Mouse (Mus musculus) lung, postnatal 14 days (tissue): ENCODE measurements at regions not wholly inside any gene's neighbourhood (a gene's known extent, or its start where the extent isn't known, plus 50 kb on each side); places are given as distances from the start of the nearest gene placed in this dataset.

Experiments used
- DNase-seq: peaks from one replicate; pipeline ENCODE4 v3.0.0; 2021

DNA sequence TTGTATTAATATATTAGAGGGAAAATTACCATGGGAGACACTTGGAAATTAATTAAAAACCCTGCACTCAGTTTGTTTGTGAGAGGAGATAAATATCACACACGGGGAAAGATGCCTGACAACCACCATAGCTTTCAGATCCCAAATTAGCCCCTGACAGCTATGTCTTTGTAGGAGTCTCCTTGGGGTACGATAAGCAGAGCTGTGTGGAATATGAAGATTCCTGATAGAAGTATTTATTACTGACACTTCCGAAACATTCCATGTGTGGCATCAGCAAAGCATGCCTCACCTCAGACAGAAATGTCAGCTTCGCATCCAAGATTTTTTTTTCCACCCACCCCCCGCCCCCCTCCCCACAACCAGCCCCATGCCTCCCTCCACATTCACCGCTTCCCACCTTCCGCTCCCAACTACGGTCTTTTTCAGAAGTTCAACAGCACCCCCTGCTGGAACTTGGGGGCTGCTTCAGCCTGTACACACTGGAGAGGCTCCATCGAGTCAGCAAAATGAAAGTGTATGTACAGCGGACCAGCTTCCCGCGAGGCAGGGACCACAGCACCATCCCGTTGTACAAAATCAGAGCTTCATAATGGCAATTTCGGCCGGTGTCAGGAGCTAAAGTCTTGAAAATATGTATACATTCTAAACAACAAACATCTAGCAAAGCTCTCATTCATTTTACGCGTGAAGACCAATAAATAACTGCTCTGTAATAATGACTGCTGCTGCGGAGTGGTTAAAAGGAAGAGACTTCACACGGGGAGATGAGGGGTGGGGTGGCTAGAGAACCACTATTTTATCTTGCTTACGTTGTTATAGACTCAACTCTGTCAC lies 66.7 kb downstream of the Rwdd3 start:
- peak; percentile 65 for DNase-seq

GRCm38 (mm10) chr3:121102871-121103270 lies 68.6 kb downstream of the Rwdd3 start:
- DNase-seq: no peak

- DNase-seq: no peak
Observed at GRCm38 (mm10) chr3:121102120-121102519, 69.4 kb downstream of the Rwdd3 start.

DNA sequence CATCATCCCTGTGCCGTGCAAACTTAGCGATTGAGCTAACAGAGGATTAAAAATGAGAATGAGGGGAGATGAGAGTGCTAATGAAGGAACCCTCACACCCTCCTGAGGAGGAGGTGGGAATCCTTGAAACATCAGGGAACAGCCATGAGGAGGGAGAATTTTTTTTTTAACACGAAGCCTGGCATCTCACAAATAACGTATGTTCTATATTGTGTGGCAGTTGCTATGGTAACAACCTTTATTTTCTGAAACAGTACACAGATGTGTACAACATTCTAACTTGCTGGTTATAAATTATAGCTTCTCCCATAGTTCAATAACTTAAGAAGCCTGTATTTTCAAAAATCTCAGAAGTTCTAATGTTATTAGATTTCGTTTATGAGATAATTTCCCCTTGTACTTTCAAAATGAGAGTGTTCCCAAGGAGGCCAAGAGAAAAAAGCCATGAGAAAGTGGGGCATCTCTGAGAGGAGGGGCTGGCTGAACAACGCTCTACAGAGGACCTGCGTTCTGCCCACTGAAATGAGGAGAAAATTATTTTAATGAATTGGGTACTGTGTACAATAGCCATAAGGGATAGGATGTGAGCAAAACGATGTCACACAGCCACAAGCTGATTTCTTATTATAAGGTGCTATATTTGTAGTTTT lies 71.2 kb downstream of the Rwdd3 start:
- no peak for DNase-seq

DNA sequence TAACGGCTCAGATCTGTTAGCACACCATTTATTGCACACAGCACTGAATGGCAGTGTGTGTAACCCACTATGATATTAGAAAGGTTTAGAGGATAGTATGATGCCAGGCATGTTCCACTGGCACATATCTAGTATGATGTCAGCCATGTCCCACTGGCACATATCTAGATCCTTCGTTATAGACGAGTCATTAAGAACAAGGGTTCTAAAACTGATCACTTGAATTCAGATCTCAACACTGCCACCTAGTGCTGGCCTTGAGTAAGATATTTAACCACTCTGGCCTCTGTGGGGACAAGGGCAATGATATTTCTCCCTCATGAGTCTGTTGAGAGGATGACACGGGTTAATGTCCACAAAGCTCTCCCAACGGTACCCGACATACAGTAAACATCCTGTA lies 78.0 kb downstream of the Rwdd3 start:
- DNase-seq: peak; percentile 62

DNA sequence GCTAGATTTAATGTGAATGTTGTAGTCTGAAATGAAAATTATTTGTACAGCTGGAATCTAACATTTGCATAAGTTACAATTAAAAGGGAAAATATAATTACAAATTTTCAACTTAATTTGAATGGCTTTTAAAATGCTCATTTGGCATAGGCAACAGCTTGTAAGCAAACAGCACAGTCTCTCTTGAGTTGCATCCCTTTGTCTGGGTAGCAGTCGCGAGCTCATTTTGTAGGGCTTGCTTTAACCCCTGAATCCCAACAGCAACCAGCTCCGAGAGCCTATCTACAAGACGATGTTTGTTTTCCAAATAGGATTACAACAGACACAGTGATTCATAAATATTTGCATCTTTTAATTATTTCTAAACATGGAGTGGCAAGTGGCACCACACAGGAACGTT lies 82.8 kb downstream of the Rwdd3 start:
- no peak for DNase-seq

GRCm38 (mm10) chr3:121068676-121069075 lies 102.8 kb downstream of the Rwdd3 start:
- no peak for DNase-seq

DNA sequence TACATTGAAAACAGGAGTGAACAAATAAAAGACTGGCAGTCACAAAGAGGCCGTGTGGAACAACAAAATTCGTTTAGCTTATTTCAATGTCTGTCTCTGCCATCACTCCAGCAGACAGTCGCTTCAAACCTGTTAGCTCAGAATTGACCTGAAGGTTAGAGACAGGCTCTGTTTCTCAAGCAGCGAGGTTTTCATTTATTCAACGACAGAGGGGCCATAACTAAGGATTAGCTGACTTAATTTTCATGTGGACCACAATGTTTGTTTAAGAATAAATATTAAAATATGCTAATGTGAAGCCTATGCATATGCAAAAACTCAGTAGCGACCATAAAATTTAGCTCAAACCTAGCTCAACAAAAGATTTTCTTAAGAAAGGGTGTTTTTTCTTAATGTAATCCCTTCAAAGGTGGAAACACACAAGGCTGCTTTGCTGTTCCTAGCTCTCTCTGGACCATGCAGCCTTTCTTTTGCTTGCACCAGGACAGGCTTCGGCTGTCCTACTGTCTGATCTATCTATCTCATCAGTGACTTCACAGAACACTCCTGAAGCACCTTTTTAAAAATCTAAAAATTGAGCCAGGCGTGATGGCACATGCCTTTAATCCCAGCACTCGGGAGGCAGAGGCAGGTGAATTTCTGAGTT lies 135.5 kb downstream of the Rwdd3 start:
- no peak for DNase-seq

- DNase-seq: no peak
Observed at GRCm38 (mm10) chr3:121025546-121026157, 145.8 kb downstream of the Rwdd3 start.

GRCm38 (mm10) chr3:121024810-121025209 lies 146.7 kb downstream of the Rwdd3 start:
- DNase-seq: no peak

- no peak for DNase-seq
Observed at GRCm38 (mm10) chr3:121021126-121021848, 150.2 kb downstream of the Rwdd3 start.

GRCm38 (mm10) chr3:121009223-121009622 lies 162.3 kb downstream of the Rwdd3 start:
- no peak for DNase-seq

GRCm38 (mm10) chr3:120983556-120984270 lies 187.8 kb downstream of the Rwdd3 start:
- no peak for DNase-seq

DNA sequence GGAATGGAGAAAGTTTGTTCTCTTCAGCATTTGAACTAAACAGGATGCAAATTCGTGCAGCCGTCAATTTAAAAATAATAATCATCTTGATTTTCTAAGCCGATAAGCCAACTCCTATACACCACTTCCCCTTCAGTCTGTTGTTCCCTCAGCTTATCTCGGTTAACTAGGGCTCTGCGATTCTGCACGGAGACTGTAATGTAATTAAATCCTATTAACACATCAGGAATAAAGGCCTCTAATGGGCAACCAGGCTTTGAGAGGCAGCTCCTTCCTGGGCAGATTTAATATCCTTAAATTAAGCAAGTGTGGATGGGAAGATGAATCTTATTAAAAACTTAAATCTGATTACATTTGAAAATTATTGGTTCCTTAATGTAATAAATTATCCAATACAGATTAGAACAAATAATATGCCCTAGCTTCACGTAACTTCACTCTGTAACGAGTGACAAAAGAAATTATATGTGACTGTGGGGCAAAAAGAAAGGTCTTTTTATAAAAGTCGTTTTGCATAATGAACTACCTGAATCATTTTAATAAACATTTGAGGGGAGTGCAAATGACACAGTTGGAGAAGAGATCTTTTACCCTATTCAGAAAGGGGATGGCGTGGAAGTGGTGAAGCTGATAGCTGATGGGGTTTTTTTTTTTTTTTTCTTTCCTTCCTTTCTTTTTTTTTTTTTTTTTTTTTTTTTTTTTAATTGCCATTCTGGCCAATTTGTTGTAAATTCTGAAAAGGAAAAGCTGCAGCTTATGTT lies 188.5 kb downstream of the Rwdd3 start:
- no peak for DNase-seq

DNA sequence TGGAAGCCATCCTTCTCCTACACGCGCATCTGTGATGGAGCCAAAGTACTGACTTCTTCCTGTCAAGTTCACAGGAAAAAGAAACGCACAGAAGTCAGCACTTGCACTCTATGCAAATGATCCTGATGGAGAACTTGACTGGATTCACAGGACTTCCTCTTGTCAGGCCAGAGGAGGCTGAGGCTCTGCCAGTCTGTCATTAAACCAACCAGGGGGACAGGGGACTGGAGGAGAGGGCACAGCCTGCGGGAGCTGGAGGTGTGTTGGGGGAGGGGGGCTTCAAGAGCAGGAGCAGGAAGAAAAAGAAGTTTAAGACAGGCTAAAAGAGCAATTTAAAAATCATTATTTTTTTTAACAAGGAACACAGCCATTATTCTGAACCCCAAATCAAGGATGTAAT lies 189.3 kb downstream of the Rwdd3 start:
- no peak for DNase-seq

- no peak for DNase-seq
Observed at GRCm38 (mm10) chr3:120970746-120971466, 200.6 kb downstream of the Rwdd3 start.

DNA sequence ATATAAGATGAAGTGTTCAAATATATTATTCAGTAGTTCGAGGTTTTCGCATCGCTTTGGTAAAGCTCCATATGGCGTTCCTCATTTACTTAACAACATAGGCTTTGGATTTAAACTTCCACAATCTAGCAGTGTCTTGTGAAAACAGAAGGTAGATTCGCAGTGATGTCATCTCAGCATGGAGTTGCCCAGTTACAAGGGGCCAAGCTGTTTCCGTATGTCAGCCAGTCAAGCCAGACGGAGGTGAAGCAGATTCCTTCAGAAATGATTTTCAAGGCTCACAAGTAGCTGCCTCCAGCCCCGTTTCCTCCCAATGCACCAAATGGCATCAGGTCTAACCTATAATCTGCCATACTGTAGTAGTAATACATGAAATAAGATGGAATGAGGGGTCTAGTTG lies 224.6 kb downstream of the Rwdd3 start:
- DNase-seq: no peak

DNA sequence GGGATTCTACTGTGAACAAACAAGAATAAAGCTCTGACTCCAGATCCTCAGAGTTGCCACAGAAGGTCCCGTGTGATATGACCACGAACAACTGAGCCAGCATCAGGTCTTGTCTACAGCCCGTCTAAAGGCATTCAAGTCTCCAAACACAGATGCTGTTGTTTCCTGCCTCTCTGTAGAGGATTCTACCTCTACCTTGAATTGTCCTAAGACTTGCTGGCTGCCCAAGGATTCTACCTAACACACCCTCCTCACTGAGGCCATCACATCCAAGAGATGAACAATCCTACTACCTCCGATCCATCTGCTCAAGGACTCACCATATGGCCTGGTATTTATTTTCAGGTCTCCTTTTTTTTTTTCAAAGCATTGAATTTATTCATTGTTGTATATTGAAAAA lies 237.1 kb downstream of the Rwdd3 start:
- no peak for DNase-seq

- DNase-seq: no peak
Observed at GRCm38 (mm10) chr3:120920351-120920750, 251.1 kb downstream of the Rwdd3 start.

DNA sequence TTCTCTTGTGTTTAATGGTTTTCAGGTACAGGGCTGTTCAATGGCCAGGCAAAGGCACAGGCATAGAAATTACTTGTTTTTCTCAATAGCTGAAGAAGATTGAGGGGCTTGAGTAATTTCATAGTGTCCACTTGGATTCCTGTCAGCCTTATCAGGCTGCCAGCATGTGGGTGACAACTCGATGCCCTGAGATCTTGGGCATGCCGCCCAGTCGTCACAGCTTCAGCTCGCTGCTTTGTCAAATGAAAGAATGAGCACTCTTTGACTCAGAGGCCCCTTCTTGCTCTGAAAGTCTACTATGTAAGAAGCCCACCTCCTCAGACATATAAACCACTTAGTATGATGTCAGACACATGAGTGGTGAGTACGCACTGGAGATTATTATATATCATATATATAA lies 272.6 kb downstream of the Rwdd3 start:
- DNase-seq: no peak

DNA sequence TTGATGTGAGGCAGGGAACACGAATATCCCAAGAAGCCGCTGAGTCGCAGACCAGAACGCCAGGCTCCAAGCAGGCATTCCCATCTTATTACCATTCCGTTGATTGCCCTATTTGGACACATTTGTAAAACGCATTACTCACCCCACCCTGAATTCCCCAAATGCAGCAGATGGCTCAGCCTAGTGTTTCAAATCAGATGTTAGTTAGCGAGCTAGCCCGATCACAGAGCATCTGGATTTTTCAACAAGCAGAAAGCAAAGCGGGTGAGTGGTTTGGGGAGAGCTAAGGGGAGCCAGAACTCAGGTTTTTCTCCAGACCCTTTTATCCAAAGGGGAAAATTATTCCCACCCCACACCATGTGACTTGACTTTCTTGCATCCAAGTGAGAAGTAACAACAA lies 273.2 kb downstream of the Rwdd3 start:
- DNase-seq: no peak
